ENCODE assay signal across 8 mouse cellular contexts in the genomic region with DNA sequence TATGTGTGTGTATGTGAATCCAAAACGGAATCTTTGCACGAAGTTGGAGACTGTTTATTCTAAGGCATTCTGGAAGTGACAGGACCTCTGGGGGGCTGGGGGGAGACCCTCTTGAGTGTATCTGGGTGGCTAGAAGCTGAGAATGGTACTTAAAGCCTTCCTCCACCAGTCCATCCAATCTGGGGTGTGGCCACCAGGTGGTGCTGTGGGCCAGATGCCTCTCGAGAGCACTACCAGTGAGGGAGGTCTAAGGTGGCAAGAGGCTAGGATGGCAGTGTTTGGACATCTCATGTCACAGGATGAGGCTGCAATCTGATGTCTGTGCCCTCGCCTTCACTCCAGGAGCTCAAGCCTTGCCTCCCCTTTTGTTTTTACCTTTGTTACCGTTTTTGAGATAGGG. TPM values are rescaled to one million over a fixed set of nuclear protein-coding genes. Genes with fewer than 3 reads are reported as not detected.
DNase-seq lines count a peak whose midpoint lies in the region; ATAC-seq lines count a peak whose summit lies in the region.

No protein-coding gene starts in this region.

- peaks cover 3% of the 10 kb centered on the region for H3K4me1 ChIP-seq in kidney, embryonic 15.5 days
- no peaks in the 10 kb centered on the region for H3K4me1 ChIP-seq in liver, embryonic 11.5 days (replicated peaks; ENCODE audit: control insufficient read depth, insufficient read depth, low read length)

- no peak overlapping the region for H3K27ac ChIP-seq in kidney, embryonic 15.5 days
- no peak overlapping the region for H3K27ac ChIP-seq in liver, embryonic 11.5 days (ENCODE audit: low read depth, low read length)

- no peak overlapping the region for H3K4me2 ChIP-seq in kidney, embryonic 15.5 days
- no peak overlapping the region for H3K4me2 ChIP-seq in liver, embryonic 11.5 days

- WGBS in kidney, embryonic 15.5 days = 17% methylated on average over 5 of the region's 5 CpGs
- 15% methylated on average over 5 of the region's 5 CpGs for WGBS in liver, embryonic 11.5 days

- no peak overlapping the region for H3K4me3 ChIP-seq in kidney, embryonic 15.5 days (replicated peaks)
- no peak overlapping the region for H3K4me3 ChIP-seq in liver, embryonic 11.5 days (ENCODE audit: low read depth, low read length)

- peak; percentile 79 for DNase-seq in 416B (ENCODE audit: low read depth)
- peak; percentile 70 for DNase-seq in R1 (ENCODE audit: low read depth, low spot score)
- peak; percentile 96 to 98 for DNase-seq in cerebellum, postnatal 10 days
- peak; percentile 78 to 82 for DNase-seq in frontal cortex, postnatal 36 days (ENCODE audit: low spot score in 2 of 2)
- DNase-seq in liver, embryonic 11.5 days (ENCODE audit: low spot score) = peak; percentile 77
- peak; percentile 79 for DNase-seq in ovary, postnatal 14 days (ENCODE audit: low spot score)
- DNase-seq in thymus, postnatal 10 days (ENCODE audit: low spot score in 2 of 2) = peak; percentile 63 to 87

- peaks cover 28% of the 10 kb centered on the region for H3K36me3 ChIP-seq in kidney, embryonic 15.5 days
- H3K36me3 ChIP-seq in liver, embryonic 11.5 days (ENCODE audit: control insufficient read depth, insufficient read depth, low read length) = no peaks in the 10 kb centered on the region

- no peaks in the 10 kb centered on the region for H3K9me3 ChIP-seq in kidney, embryonic 15.5 days (replicated peaks)
- no peaks in the 10 kb centered on the region for H3K9me3 ChIP-seq in liver, embryonic 11.5 days (ENCODE audit: control insufficient read depth, low read length)

- ATAC-seq in kidney, embryonic 15.5 days (replicated peaks; ENCODE audit: low FRiP score) = peak; percentile 22; the same call in 1 of the 2 replicates
- no peak for ATAC-seq in liver, embryonic 11.5 days (replicated peaks; ENCODE audit: low FRiP score)

- H3K9ac ChIP-seq in kidney, embryonic 15.5 days = no peak overlapping the region
- H3K9ac ChIP-seq in liver, embryonic 11.5 days (ENCODE audit: low read depth, low read length) = no peak overlapping the region

- no peaks in the 10 kb centered on the region for H3K27me3 ChIP-seq in kidney, embryonic 15.5 days
- no peaks in the 10 kb centered on the region; the same call in 1 of the 2 replicates for H3K27me3 ChIP-seq in liver, embryonic 11.5 days (replicated peaks; ENCODE audit: control insufficient read depth, insufficient read depth, low read length)

RNA-seq across cellular contexts. Expression of a gene that starts 12.0 kb away (rescaled TPM):
- polyA plus RNA-seq in kidney, embryonic 15.5 days (2015; fragmentation: Nextera tagmentation; extraction: Ambion mirVana) = 8.7 and 10.0 TPM in 2 replicates
- polyA plus RNA-seq in liver, embryonic 11.5 days (2014; fragmentation: Nextera tagmentation; extraction: Ambion mirVana) = 4.3 and 4.8 TPM in 2 replicates

RNA-seq across cellular contexts. Expression of a gene that starts 28.1 kb away (rescaled TPM):
- 24.0 and 29.6 TPM in 2 replicates for polyA plus RNA-seq in kidney, embryonic 15.5 days (2015; fragmentation: Nextera tagmentation; extraction: Ambion mirVana)
- 35.2 and 35.8 TPM in 2 replicates for polyA plus RNA-seq in liver, embryonic 11.5 days (2014; fragmentation: Nextera tagmentation; extraction: Ambion mirVana)
